Mouse (Mus musculus): ENCODE results near the gene Hgfac.

- TF ChIP-seq CTCF (IDR thresholded peaks at IDR 0.05; ENCODE audit: low read depth) (peak; percentile 87), EP300 (optimal IDR thresholded peaks at IDR 0.05) (no peak)
Measured at GRCm38 (mm10) chr5:35088785-35089613, 47.7 kb downstream of the Hgfac start.
